Mouse (Mus musculus) MEL (cell line): ENCODE data around the gene Chka. TPM values are rescaled to one million over a fixed set of nuclear protein-coding genes. Genes with fewer than 3 reads are reported as not detected.

Source experiments
- DNase-seq: peaks from one replicate; pipeline ENCODE4 v3.0.0; 2011; ENCODE audit warnings: low read depth, low spot score
- H3K27ac ChIP-seq: 2 replicates; pipeline ENCODE4 v1.5.1; 2012; ENCODE audit warnings: low read depth, mild to moderate bottlenecking, control low read depth, low read length, moderate library complexity; ENCODE audit not compliant: control insufficient read depth
- H3K27me3 ChIP-seq, 2 experiments: fragments of 150-350 bp in 1 of 2; sonication (generic) in 1 of 2; 2 replicates each; pipeline ENCODE4 v1.6.1; 2012; ENCODE audit warnings: low read length in 2 of 2, mild to moderate bottlenecking in 2 of 2, improper control_type of control experiment in 1 of 2, moderate library complexity in 1 of 2; ENCODE audit not compliant: insufficient read depth in 2 of 2, control insufficient read depth in 1 of 2
- H3K36me3 ChIP-seq, 2 experiments: 2 replicates each; pipeline ENCODE4 v1.6.1; 2012 to 2014; ENCODE audit warnings: low read length in 2 of 2, improper control_type of control experiment in 1 of 2, inconsistent platforms in 1 of 2, mild to moderate bottlenecking in 1 of 2; ENCODE audit not compliant: insufficient read depth in 2 of 2, control insufficient read depth in 1 of 2
- H3K4me1 ChIP-seq, 2 experiments: fragments of 150-350 bp in 1 of 2; sonication (generic) in 1 of 2; 2 replicates each; pipeline ENCODE4 v1.6.1; 2012; ENCODE audit warnings: low read length in 2 of 2, improper control_type of control experiment in 1 of 2, mild to moderate bottlenecking in 1 of 2; ENCODE audit not compliant: insufficient read depth in 2 of 2, control insufficient read depth in 1 of 2
- H3K4me3 ChIP-seq, 2 experiments: fragments of 150-350 bp in 1 of 2; sonication (generic) in 1 of 2; 2 replicates each; pipeline ENCODE4 v1.5.1; 2012; ENCODE audit warnings: low read depth in 2 of 2, low read length in 2 of 2, mild to moderate bottlenecking in 2 of 2, moderate library complexity in 2 of 2, control low read depth in 1 of 2, improper control_type of control experiment in 1 of 2; ENCODE audit not compliant: control insufficient read depth in 1 of 2, insufficient read depth in 1 of 2
- H3K79me2 ChIP-seq: 2 replicates; pipeline ENCODE4 v1.6.1; 2012; ENCODE audit warnings: mild to moderate bottlenecking, low read length, moderate library complexity; ENCODE audit not compliant: control insufficient read depth, poor library complexity, insufficient read depth
- H3K9ac ChIP-seq: 2 replicates; pipeline ENCODE4 v1.6.1; 2012; ENCODE audit warnings: low read depth, mild to moderate bottlenecking, control low read depth, low read length, moderate library complexity; ENCODE audit not compliant: control insufficient read depth, poor library complexity, severe bottlenecking
- H3K9me3 ChIP-seq: fragments of 150-350 bp; sonication (generic); replicated peaks from 2 replicates; pipeline ENCODE4 v1.6.1; 2012; ENCODE audit warnings: mild to moderate bottlenecking, low read length, improper control_type of control experiment, moderate library complexity; ENCODE audit not compliant: insufficient read depth
- BHLHE40 ChIP-seq: IDR thresholded peaks from 2 replicates; pipeline ENCODE4 v1.6.1; 2012; ENCODE audit warnings: low read depth, mild to moderate bottlenecking, inconsistent platforms, low read length, improper control_type of control experiment, borderline replicate concordance
- CHD1 ChIP-seq: IDR thresholded peaks from 2 replicates; pipeline ENCODE4 v1.6.1; 2012; ENCODE audit warnings: low read depth, mild to moderate bottlenecking, inconsistent platforms, low read length, improper control_type of control experiment
- CTCF ChIP-seq, 3 experiments: IDR thresholded peaks in 2 of 3; conservative IDR thresholded peaks in 1 of 3; 2 replicates each; pipeline ENCODE4 v1.5.1; 2011 to 2012; ENCODE audit warnings: low read length in 3 of 3, low read depth in 2 of 3, mild to moderate bottlenecking in 2 of 3, improper control_type of control experiment in 1 of 3, inconsistent platforms in 1 of 3, mixed read lengths in 1 of 3, moderate library complexity in 1 of 3; ENCODE audit not compliant: control insufficient read depth in 1 of 3, insufficient read depth in 1 of 3, poor library complexity in 1 of 3, severe bottlenecking in 1 of 3
- E2F4 ChIP-seq: IDR thresholded peaks from 2 replicates; pipeline ENCODE4 v1.6.1; 2011; ENCODE audit warnings: low read depth, low read length, improper control_type of control experiment, borderline replicate concordance
- EP300 ChIP-seq, 2 experiments: IDR thresholded peaks; 2 replicates each; pipeline ENCODE4 v1.6.1; 2011; ENCODE audit warnings: improper control_type of control experiment in 2 of 2, low read length in 2 of 2, low read depth in 1 of 2, mild to moderate bottlenecking in 1 of 2
- ETS1 ChIP-seq: IDR thresholded peaks from 2 replicates; pipeline ENCODE4 v1.6.1; 2012; ENCODE audit warnings: low read depth, mild to moderate bottlenecking, inconsistent platforms, low read length, improper control_type of control experiment, moderate library complexity
- GABPA ChIP-seq: IDR thresholded peaks from 2 replicates; pipeline ENCODE4 v1.6.1; 2012; ENCODE audit warnings: low read depth, mild to moderate bottlenecking, inconsistent platforms, low read length, improper control_type of control experiment, moderate library complexity
- GATA1 ChIP-seq: IDR thresholded peaks from 2 replicates; pipeline ENCODE4 v1.6.1; 2011; ENCODE audit warnings: low read depth, low read length, improper control_type of control experiment
- HCFC1 ChIP-seq: IDR thresholded peaks from 2 replicates; pipeline ENCODE4 v1.6.1; 2012; ENCODE audit warnings: low read depth, mild to moderate bottlenecking, inconsistent platforms, low read length, improper control_type of control experiment, moderate library complexity
- JUND ChIP-seq: IDR thresholded peaks from 2 replicates; pipeline ENCODE4 v1.6.1; 2011; ENCODE audit warnings: low read depth, mild to moderate bottlenecking, improper control_type of control experiment, low read length
- KAT2A ChIP-seq: conservative IDR thresholded peaks from 2 replicates; pipeline ENCODE4 v1.6.1; 2012; ENCODE audit warnings: low read depth, low read length, improper control_type of control experiment, inconsistent platforms
- MAX ChIP-seq: IDR thresholded peaks from 2 replicates; pipeline ENCODE4 v1.6.1; 2011; ENCODE audit warnings: low read length, improper control_type of control experiment
- MAZ ChIP-seq: IDR thresholded peaks from 2 replicates; pipeline ENCODE4 v1.6.1; 2012; ENCODE audit warnings: low read depth, mild to moderate bottlenecking, inconsistent platforms, low read length, improper control_type of control experiment
- MEF2A ChIP-seq: IDR thresholded peaks from 2 replicates; pipeline ENCODE4 v1.6.1; 2014; ENCODE audit warnings: low read depth, mild to moderate bottlenecking, inconsistent platforms, low read length, improper control_type of control experiment; ENCODE audit not compliant: poor library complexity, insufficient replicate concordance, severe bottlenecking; ENCODE audit errors: extremely low read depth
- MXI1 ChIP-seq: IDR thresholded peaks from 2 replicates; pipeline ENCODE4 v1.6.1; 2011; ENCODE audit warnings: mild to moderate bottlenecking, low read depth, low read length, improper control_type of control experiment
- MYB ChIP-seq: IDR thresholded peaks from 2 replicates; pipeline ENCODE4 v1.6.1; 2011; ENCODE audit warnings: mild to moderate bottlenecking, low read depth, low read length, improper control_type of control experiment
- NRF1 ChIP-seq: IDR thresholded peaks from 2 replicates; pipeline ENCODE4 v1.6.1; 2014; ENCODE audit warnings: low read depth, mild to moderate bottlenecking, inconsistent platforms, low read length, improper control_type of control experiment, moderate library complexity; ENCODE audit not compliant: poor library complexity, insufficient read depth, severe bottlenecking
- POLR2AphosphoS5 ChIP-seq: IDR thresholded peaks from 2 replicates; pipeline ENCODE4 v1.6.1; 2012; ENCODE audit warnings: low read depth, borderline replicate concordance, mild to moderate bottlenecking, inconsistent platforms, low read length, moderate library complexity, mixed read lengths
- RCOR1 ChIP-seq: IDR thresholded peaks from 2 replicates; pipeline ENCODE4 v1.6.1; 2012; ENCODE audit warnings: low read depth, mild to moderate bottlenecking, inconsistent platforms, low read length, improper control_type of control experiment
- SIN3A ChIP-seq: IDR thresholded peaks from 2 replicates; pipeline ENCODE4 v1.6.1; 2012; ENCODE audit warnings: low read length, improper control_type of control experiment, inconsistent platforms
- USF2 ChIP-seq, 2 experiments: IDR thresholded peaks; 2 replicates each; pipeline ENCODE4 v1.6.1; 2011 to 2012; ENCODE audit warnings: improper control_type of control experiment in 2 of 2, low read length in 2 of 2, borderline replicate concordance in 1 of 2, inconsistent platforms in 1 of 2, low read depth in 1 of 2, mild to moderate bottlenecking in 1 of 2; ENCODE audit not compliant: insufficient read depth in 1 of 2
- ZKSCAN1 ChIP-seq: IDR thresholded peaks from 2 replicates; pipeline ENCODE4 v1.6.1; 2012; ENCODE audit warnings: low read depth, mild to moderate bottlenecking, inconsistent platforms, low read length, improper control_type of control experiment, moderate library complexity
- ZMIZ1 ChIP-seq: IDR thresholded peaks from 2 replicates; pipeline ENCODE4 v1.6.1; 2012; ENCODE audit warnings: low read depth, mild to moderate bottlenecking, inconsistent platforms, low read length, improper control_type of control experiment, moderate library complexity
- polyA plus RNA-seq, 2 experiments: library from polyadenylated mRNA; stranded (reverse) in 1 of 2; unstranded in 1 of 2; fragments of >175 nt in 1 of 2; fragments of >200 nt in 1 of 2; gene quantifications; 2 replicates each; pipeline versions ENCODE4 v1.2.1 to v1.2.4; 2012; ENCODE audit warnings: low replicate concordance in 2 of 2, low read depth in 1 of 2; ENCODE audit not compliant: insufficient read length in 2 of 2, insufficient read depth in 1 of 2, missing spikeins in 1 of 2
- total RNA-seq: library from RNA; depleted of rRNA; stranded (reverse); fragments of 300-350 nt; gene quantifications from 2 replicates; pipeline ENCODE4 v1.2.3, GENCODE M21; 2012

The Chka gene
- total and polyA plus RNA-seq, 3 experiments: 12.5 to 21.0 TPM; not detected in 1

DNA sequence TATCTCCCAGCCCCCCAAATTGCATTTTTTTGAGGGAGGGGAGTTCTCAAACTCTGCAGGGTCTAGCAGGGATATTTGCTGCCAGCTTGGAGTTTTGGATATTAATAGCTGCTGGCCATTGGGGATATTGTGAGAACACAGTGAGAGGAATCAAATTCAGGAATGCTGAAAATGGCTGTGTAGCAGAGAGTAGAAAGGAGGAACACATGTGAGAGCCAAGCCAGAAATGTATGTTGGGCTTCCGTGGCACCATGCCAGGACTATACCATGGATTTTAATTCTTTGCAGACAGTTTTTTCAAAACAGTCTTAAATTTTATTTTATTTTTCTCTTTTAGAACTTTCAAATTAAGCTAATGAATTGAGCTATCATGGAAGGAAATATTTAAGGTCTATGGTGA, 16.7 kb downstream of the Chka start:
- H3K4me1 ChIP-seq: no peaks in the 10 kb centered on the region
- peak; percentile 32 for DNase-seq
- no peak for TF ChIP-seq KAT2A

DNA sequence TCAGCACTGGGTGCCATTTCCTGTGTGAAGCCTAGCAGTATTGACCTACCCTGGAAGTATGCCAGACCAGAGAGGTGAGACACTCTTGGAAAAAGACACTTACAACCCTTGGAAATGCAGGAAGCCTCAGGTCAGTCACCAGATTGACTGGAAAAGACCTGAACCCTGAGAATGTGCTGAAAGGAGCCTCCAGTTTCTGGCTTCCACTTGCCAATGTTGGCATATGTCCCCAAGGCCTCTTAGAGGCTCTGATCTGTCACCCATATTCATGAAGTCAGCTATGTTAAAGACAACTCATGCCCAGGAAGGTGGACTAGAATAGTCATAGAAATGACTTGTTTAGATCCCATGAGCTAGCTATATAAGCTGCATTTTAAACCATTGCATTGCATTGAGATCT, 19.9 kb downstream of the Chka start:
- no peak for DNase-seq
- Histone ChIP-seq H3K9me3 (no peaks in the 10 kb centered on the region), H3K27me3 (no peaks in the 10 kb centered on the region), H3K9ac (no peak overlapping the region), H3K36me3 (no peaks in the 10 kb centered on the region), H3K4me1 (no peaks in the 10 kb centered on the region), H3K79me2 (no peaks in the 10 kb centered on the region), H3K4me3 (no peak overlapping the region), H3K27ac (no peak overlapping the region)
- TF ChIP-seq MYB (no peak), EP300 (IDR thresholded peaks at IDR 0.05; ENCODE audit: low read depth in 1 of 2, low read length in 2 of 2) (no peak), MEF2A (no peak), E2F4 (no peak)

More for the DNA sequence above, 16.7 kb downstream of the Chka start:
- Histone ChIP-seq H3K79me2 (no peaks in the 10 kb centered on the region), H3K4me3 (no peak overlapping the region), H3K9ac (no peak overlapping the region), H3K9me3 (no peaks in the 10 kb centered on the region), H3K36me3 (no peaks in the 10 kb centered on the region; a peak in 2 of 4 replicates), H3K27ac (no peak overlapping the region), H3K27me3 (no peaks in the 10 kb centered on the region)

DNA sequence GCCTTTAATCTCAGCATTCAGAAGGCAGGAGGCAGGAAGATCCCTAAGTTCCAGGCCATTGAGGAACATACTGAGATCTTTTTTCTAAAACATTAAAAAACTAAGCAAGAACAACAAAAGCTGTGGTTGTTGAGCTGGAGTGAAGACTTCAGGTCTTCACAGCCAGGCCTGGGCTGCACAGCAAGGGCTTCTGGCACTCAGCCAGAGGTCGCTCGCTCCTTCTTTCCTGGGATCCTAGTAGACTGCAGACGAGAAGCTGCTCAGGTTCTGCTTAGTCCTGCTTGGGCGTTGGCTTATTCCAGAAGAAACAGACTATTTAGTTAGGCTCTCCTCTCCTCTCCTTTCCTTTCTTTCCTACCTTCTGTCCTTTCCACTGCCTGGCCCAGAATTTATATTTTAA, 20.8 kb downstream of the Chka start:
- Histone ChIP-seq H3K9ac (no peak overlapping the region), H3K27me3 (no peaks in the 10 kb centered on the region), H3K9me3 (no peaks in the 10 kb centered on the region), H3K27ac (no peak overlapping the region), H3K79me2 (no peaks in the 10 kb centered on the region), H3K4me1 (no peaks in the 10 kb centered on the region), H3K36me3 (no peaks in the 10 kb centered on the region), H3K4me3 (no peak overlapping the region)
- no peak for DNase-seq
- TF ChIP-seq POLR2AphosphoS5 (no peak), MAX (no peak), NRF1 (no peak), BHLHE40 (no peak), USF2 (IDR thresholded peaks at IDR 0.05; ENCODE audit: borderline replicate concordance in 1 of 2, insufficient read depth in 1 of 2, low read depth in 1 of 2, low read length in 2 of 2) (no peak), MXI1 (no peak), ZKSCAN1 (no peak), GATA1 (no peak), HCFC1 (no peak), ZMIZ1 (no peak), EP300 (IDR thresholded peaks at IDR 0.05; ENCODE audit: low read depth in 1 of 2, low read length in 2 of 2) (no peak), ETS1 (no peak), CHD1 (no peak), JUND (no peak), MAZ (no peak), RCOR1 (no peak), CTCF (IDR thresholded peaks at IDR 0.05 in 2 of 3, conservative IDR thresholded peaks at IDR 0.05 in 1 of 3; ENCODE audit: control insufficient read depth in 1 of 3, insufficient read depth in 1 of 3, low read depth in 2 of 3, low read length in 3 of 3, poor library complexity in 1 of 3, severe bottlenecking in 1 of 3) (no peak), GABPA (no peak), SIN3A (no peak), E2F4 (no peak)
